Mouse (Mus musculus): ENCODE measurements around the gene H2-Eb2.

GRCm38 (mm10) chr17:34306407-34306806, 19.1 kb upstream of the H2-Eb2 start:
- TF ChIP-seq CTCF (IDR thresholded peaks at IDR 0.05; ENCODE audit: low read depth) (no peak), EP300 (optimal IDR thresholded peaks at IDR 0.05) (no peak)

Data from stomach, postnatal 0 days (tissue).